Mouse (Mus musculus): Measurements from ENCODE around the gene Dvl3. TPM values are rescaled to one million over a fixed set of nuclear protein-coding genes. Genes with fewer than 3 reads are reported as not detected.
A peak's percentile ranks its signal among the peaks of the same experiment; 100 is the strongest.

The Dvl3 gene
- total and polyA plus RNA-seq, 3 experiments: 2.8 to 51.8 (median 28.2) TPM

- no peak for TF ChIP-seq TAL1 (conservative IDR thresholded peaks at IDR 0.05; ENCODE audit: low read depth, low read length)
- no peak for TF ChIP-seq CTCF (IDR thresholded peaks at IDR 0.05; ENCODE audit: low read depth, low read length)
- TF ChIP-seq GATA2 (IDR thresholded peaks at IDR 0.05; ENCODE audit: borderline replicate concordance, low read depth, low read length): no peak
- TF ChIP-seq GATA1 (IDR thresholded peaks at IDR 0.05; ENCODE audit: borderline replicate concordance, low read length): no peak
- no peak for TF ChIP-seq POLR2AphosphoS5 (IDR thresholded peaks at IDR 0.05; ENCODE audit: insufficient replicate concordance, low read depth, low read length)
- no peaks in the 10 kb centered on the region for H3K4me1 ChIP-seq (ENCODE audit: insufficient read depth, low read depth, low read length)
- no peaks in the 10 kb centered on the region for H3K9me3 ChIP-seq (replicated peaks)
- no peak overlapping the region for H3K4me3 ChIP-seq (ENCODE audit: low read depth, low read length)
- ATAC-seq (ENCODE audit: extremely low read depth, insufficient number of reproducible peaks, low FRiP score, poor library complexity, severe bottlenecking) (no peak), DNase-seq (ENCODE audit: low spot score) (no peak)
- H3K36me3 ChIP-seq (replicated peaks): peaks cover 94% of the 10 kb centered on the region
- no peaks in the 10 kb centered on the region for H3K27me3 ChIP-seq (ENCODE audit: insufficient read depth, low read length)
These were observed 12.0 kb downstream of the Dvl3 start for GRCm38 (mm10) chr16:20528779-20529178.

DNA sequence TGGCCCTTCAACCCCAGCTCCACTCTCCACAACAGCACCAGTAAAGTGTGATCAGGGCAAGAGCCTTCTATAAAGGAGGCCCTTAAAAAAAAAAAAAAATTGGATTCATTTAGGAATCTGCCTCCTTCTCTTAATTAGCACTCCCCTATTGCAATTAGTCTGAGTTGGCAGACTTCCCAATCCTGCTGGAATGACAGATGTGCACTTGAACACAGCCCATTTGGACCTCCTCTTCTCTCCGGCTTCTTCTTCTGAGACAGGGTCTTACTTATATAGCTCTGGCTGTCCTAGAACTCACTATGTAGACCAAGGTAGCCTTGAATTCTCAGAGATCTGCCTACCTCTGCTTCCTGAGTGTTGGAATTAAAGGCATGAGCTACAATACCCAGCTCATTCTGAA is 12.6 kb downstream of the Dvl3 start:
- TF ChIP-seq POLR2AphosphoS5 (IDR thresholded peaks at IDR 0.05; ENCODE audit: insufficient replicate concordance, low read depth, low read length) (no peak), CTCF (IDR thresholded peaks at IDR 0.05; ENCODE audit: low read depth, low read length) (no peak), GATA2 (IDR thresholded peaks at IDR 0.05; ENCODE audit: borderline replicate concordance, low read depth, low read length) (no peak), TAL1 (conservative IDR thresholded peaks at IDR 0.05; ENCODE audit: low read depth, low read length) (no peak), GATA1 (IDR thresholded peaks at IDR 0.05; ENCODE audit: borderline replicate concordance, low read length) (no peak)
- DNase-seq (ENCODE audit: low spot score) (no peak), ATAC-seq (ENCODE audit: extremely low read depth, insufficient number of reproducible peaks, low FRiP score, poor library complexity, severe bottlenecking) (no peak)
- no peaks in the 10 kb centered on the region for H3K9me3 ChIP-seq (replicated peaks)
- no peaks in the 10 kb centered on the region for H3K4me1 ChIP-seq (ENCODE audit: insufficient read depth, low read depth, low read length)
- no peak overlapping the region for H3K4me3 ChIP-seq (ENCODE audit: low read depth, low read length)
- H3K27me3 ChIP-seq (ENCODE audit: insufficient read depth, low read length): no peaks in the 10 kb centered on the region
- H3K36me3 ChIP-seq (replicated peaks): peaks cover 88% of the 10 kb centered on the region

GRCm38 (mm10) chr16:20530941-20531340 is 14.2 kb downstream of the Dvl3 start:
- ATAC-seq (ENCODE audit: extremely low read depth, insufficient number of reproducible peaks, low FRiP score, poor library complexity, severe bottlenecking) (no peak), DNase-seq (ENCODE audit: low spot score) (no peak)
- peaks cover 74% of the 10 kb centered on the region for H3K36me3 ChIP-seq (replicated peaks)
- peaks cover 2% of the 10 kb centered on the region; the same call in 1 of the 2 replicates for H3K4me1 ChIP-seq (ENCODE audit: insufficient read depth, low read depth, low read length)
- H3K9me3 ChIP-seq (replicated peaks): no peaks in the 10 kb centered on the region
- H3K4me3 ChIP-seq (ENCODE audit: low read depth, low read length): no peak overlapping the region
- H3K27me3 ChIP-seq (ENCODE audit: insufficient read depth, low read length): no peaks in the 10 kb centered on the region
- TF ChIP-seq GATA2 (IDR thresholded peaks at IDR 0.05; ENCODE audit: borderline replicate concordance, low read depth, low read length): no peak
- no peak for TF ChIP-seq TAL1 (conservative IDR thresholded peaks at IDR 0.05; ENCODE audit: low read depth, low read length)
- TF ChIP-seq POLR2AphosphoS5 (IDR thresholded peaks at IDR 0.05; ENCODE audit: insufficient replicate concordance, low read depth, low read length): no peak
- no peak for TF ChIP-seq GATA1 (IDR thresholded peaks at IDR 0.05; ENCODE audit: borderline replicate concordance, low read length)
- TF ChIP-seq CTCF (IDR thresholded peaks at IDR 0.05; ENCODE audit: low read depth, low read length): no peak

DNA sequence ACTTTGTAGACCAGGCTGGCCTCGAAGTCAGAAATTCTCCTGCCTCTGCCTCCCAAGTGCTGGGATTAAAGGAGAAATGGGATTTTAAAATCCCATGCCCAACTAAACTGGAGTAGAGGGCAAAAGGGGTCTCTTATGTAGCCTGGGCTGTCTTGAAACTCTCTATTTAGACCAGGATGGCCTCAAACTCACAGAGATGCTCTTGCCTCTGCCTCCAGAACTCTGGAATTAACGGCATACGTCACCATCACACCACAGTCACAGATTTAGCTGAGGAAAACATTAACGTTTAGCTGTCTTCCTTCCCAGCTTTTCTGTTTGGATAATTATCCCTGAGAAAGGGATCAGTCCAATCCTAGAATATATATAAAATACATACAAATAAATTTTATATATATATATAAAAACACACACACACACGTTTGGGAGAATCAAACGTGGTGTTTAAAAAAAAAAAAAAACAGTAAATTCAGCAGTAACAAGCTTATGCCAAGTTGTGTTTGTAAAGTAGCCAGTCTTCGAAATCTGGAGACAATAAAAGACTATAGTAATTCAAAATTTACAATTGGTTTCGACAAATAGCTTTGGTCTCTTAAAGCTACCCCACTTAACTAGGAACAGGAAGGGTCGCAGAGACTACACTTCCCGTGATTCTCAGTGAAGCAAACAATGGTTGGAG is 18.0 kb downstream of the Dvl3 start:
- ATAC-seq (ENCODE audit: extremely low read depth, insufficient number of reproducible peaks, low FRiP score, poor library complexity, severe bottlenecking): no peak
- Histone ChIP-seq H3K36me3 (replicated peaks) (peaks cover 66% of the 10 kb centered on the region), H3K27me3 (ENCODE audit: insufficient read depth, low read length) (no peaks in the 10 kb centered on the region), H3K4me1 (ENCODE audit: insufficient read depth, low read depth, low read length) (peaks cover 35% of the 10 kb centered on the region), H3K9me3 (replicated peaks) (no peaks in the 10 kb centered on the region), H3K4me3 (ENCODE audit: low read depth, low read length) (peak overlapping the region; percentile 83; the same call in 1 of the 2 replicates)
- no peak for DNase-seq (ENCODE audit: low spot score)
- TF ChIP-seq GATA2 (IDR thresholded peaks at IDR 0.05; ENCODE audit: borderline replicate concordance, low read depth, low read length): no peak
- TF ChIP-seq CTCF (IDR thresholded peaks at IDR 0.05; ENCODE audit: low read depth, low read length): no peak
- TF ChIP-seq POLR2AphosphoS5 (IDR thresholded peaks at IDR 0.05; ENCODE audit: insufficient replicate concordance, low read depth, low read length): no peak
- no peak for TF ChIP-seq TAL1 (conservative IDR thresholded peaks at IDR 0.05; ENCODE audit: low read depth, low read length)

DNA sequence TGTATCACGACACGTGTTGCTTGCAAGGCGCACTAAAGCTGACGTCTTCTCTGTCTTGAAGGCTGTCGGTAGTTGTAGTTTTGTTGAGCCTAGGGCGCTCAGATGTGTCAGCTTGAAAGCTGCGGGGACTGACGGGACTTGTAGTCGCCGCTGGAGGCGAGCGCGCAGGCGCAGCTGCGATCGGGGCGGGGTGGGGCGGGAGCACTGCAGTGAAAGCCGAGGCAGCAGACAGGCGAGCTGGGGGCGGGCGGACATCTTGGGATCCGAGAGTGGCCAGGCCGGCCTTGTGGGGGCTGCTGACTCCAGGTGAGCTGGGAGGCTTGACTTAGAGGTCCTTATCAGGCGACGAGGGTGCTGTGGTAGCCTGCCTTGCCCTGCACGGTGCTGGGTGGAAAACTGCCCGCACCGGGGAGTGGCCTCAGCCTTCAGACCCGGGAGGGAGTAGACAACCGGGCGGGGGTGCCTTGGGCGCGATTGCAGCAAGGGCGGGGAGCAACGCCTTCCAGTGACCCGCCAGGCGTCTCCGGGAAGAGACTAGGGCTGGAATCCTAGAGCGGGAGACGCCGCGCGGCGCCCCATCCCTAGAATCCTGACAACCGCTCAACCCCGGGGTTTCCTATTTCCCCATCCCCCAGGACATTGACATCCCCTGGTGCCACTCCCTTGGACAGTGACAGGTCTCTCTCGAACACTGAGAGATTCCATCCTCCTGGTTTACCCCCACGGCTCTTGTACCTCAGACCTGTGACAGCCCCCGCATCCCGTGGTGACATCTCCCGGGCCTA is 18.7 kb downstream of the Dvl3 start, which contains the start of gene Ap2m1:
Gene Ap2m1, plus strand, starts transcription at position 183 of the 785 bp plus-strand sequence.
- peaks cover 66% of the 10 kb centered on the region for H3K36me3 ChIP-seq (replicated peaks)
- DNase-seq (ENCODE audit: low spot score): peak; percentile 74
- H3K4me1 ChIP-seq (ENCODE audit: insufficient read depth, low read depth, low read length): peaks cover 42% of the 10 kb centered on the region
- H3K27me3 ChIP-seq (ENCODE audit: insufficient read depth, low read length): no peaks in the 10 kb centered on the region
- no peak for TF ChIP-seq POLR2AphosphoS5 (IDR thresholded peaks at IDR 0.05; ENCODE audit: insufficient replicate concordance, low read depth, low read length)
- no peak for TF ChIP-seq TAL1 (conservative IDR thresholded peaks at IDR 0.05; ENCODE audit: low read depth, low read length)
- no peak for TF ChIP-seq GATA2 (IDR thresholded peaks at IDR 0.05; ENCODE audit: borderline replicate concordance, low read depth, low read length)
- no peak for TF ChIP-seq CTCF (IDR thresholded peaks at IDR 0.05; ENCODE audit: low read depth, low read length)
- no peak for TF ChIP-seq GATA1 (IDR thresholded peaks at IDR 0.05; ENCODE audit: borderline replicate concordance, low read length)
- H3K9me3 ChIP-seq (replicated peaks): no peaks in the 10 kb centered on the region
- ATAC-seq (ENCODE audit: extremely low read depth, insufficient number of reproducible peaks, low FRiP score, poor library complexity, severe bottlenecking): peak; percentile 96
- peak within 1 kb of the TSS; percentile 83 for H3K4me3 ChIP-seq (ENCODE audit: low read depth, low read length)

GRCm38 (mm10) chr16:20536081-20536665 is 19.4 kb downstream of the Dvl3 start:
- H3K36me3 ChIP-seq (replicated peaks): peaks cover 66% of the 10 kb centered on the region
- TF ChIP-seq GATA2 (IDR thresholded peaks at IDR 0.05; ENCODE audit: borderline replicate concordance, low read depth, low read length) (no peak), CTCF (IDR thresholded peaks at IDR 0.05; ENCODE audit: low read depth, low read length) (no peak), TAL1 (conservative IDR thresholded peaks at IDR 0.05; ENCODE audit: low read depth, low read length) (no peak), GATA1 (IDR thresholded peaks at IDR 0.05; ENCODE audit: borderline replicate concordance, low read length) (no peak), POLR2AphosphoS5 (IDR thresholded peaks at IDR 0.05; ENCODE audit: insufficient replicate concordance, low read depth, low read length) (no peak)
- peak overlapping the region; percentile 83 for H3K4me3 ChIP-seq (ENCODE audit: low read depth, low read length)
- H3K9me3 ChIP-seq (replicated peaks): no peaks in the 10 kb centered on the region
- H3K27me3 ChIP-seq (ENCODE audit: insufficient read depth, low read length): no peaks in the 10 kb centered on the region
- ATAC-seq (ENCODE audit: extremely low read depth, insufficient number of reproducible peaks, low FRiP score, poor library complexity, severe bottlenecking) (no peak), DNase-seq (ENCODE audit: low spot score) (no peak)
- H3K4me1 ChIP-seq (ENCODE audit: insufficient read depth, low read depth, low read length): peaks cover 47% of the 10 kb centered on the region
